Mouse (Mus musculus): ENCODE measurements at regions not wholly inside any gene's neighbourhood (a gene's known extent, or its start where the extent isn't known, plus 50 kb on each side); places are given as distances from the start of the nearest gene placed in this dataset.

- DNase-seq, result no peak
These were observed 77.5 kb downstream of the Nufip1 start for GRCm38 (mm10) chr14:76188105-76188645.

DNA sequence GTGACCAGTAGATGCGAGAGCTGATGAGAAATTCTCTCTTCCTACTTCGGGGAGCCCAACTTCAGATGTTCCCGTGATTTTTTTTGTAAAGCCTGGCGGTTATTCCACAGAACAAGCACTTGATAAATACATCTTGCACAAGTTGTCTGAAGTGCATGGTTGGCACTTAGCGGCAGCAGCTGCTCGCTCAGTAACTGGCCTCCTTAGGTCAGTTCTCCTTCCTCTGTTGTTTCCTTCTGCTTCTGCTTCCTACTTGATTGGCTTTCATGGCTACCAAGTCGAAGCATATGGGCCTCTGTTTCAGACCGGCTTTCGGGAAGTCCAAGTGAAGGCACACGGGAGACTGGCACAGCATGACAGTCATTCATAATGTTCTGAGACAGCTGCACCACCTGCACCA lies 84.6 kb downstream of the Nufip1 start:
- no peak for DNase-seq

DNA sequence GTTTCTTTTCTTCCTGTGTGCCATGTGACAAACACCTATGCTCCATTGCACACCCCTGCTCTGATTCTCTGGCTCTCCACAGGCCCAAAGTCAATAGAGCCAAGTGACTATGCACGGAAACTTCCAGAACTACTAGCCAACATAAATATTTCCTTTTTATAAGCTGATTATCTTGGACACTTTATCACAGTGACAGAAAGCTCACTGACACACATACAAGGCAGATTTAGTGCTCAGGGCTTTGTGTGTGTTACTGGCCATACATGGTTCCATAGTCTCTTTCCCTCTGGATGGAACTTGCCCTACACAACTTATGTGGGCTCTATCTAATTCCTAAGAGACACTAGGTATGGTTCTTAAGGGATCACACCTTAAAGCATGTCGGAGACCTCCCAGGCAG lies 86.7 kb downstream of the Nufip1 start:
- no peak for DNase-seq

DNA sequence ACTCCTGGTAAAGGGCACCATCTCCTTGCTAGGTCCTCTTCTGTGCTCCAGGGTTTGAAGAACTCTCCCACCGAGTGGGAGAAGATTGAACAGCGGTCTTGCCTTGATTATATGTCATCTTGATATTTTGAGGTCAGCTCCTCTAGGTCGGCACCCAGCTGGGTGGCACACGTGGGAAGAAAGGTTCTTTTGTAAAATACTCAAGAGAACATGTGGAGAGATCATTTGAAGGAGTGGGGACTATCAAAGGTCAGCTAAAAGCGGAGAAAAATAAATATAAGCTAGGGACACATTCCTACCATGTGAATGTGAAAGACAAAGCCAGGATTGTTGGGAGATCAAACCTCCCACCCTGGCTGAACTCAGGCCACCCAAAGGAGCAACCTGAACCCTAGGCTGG lies 87.7 kb downstream of the Nufip1 start:
- DNase-seq, result no peak

DNA sequence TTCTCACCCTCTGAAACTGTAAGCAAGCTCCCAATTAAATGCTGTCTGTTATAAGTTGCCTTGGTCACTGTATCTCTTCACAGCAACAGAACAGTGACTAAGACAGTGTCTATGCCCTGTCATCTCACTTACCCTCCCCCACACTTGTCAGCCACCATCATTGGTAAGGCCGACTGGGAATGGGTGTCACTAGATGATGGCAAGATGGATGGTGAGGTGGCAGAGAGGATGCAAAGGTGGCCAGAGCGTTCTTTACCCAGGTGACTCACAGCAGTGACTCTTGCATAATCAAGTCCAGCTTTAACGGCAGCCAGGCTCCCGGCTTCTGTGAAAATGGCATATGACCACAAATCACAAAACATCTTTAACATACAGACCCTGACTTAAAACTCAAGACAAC lies 91.9 kb downstream of the Nufip1 start:
- no peak for DNase-seq

DNA sequence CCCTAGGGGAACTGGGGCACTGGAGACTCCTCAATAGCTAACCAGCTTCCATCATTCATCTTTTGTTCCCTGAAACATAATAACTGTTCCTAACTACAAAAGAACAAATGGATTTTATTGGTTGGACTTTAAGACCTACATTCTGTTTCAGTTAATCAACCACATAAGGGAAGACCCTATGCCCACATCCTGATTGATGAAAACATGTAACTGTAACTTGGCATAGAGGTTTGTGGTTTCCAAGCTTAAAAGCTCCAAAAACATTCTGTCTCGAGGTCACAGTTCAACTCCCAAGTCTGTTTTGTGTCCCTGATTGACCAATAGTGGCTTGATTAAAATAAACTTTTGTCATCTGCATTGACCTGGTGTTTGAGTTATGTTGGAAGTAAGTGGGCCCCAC lies 92.4 kb downstream of the Nufip1 start:
- DNase-seq, result no peak

GRCm38 (mm10) chr14:76216446-76217177 lies 105.9 kb downstream of the Nufip1 start:
- no peak for DNase-seq

GRCm38 (mm10) chr14:76217178-76217500 lies 106.4 kb downstream of the Nufip1 start:
- DNase-seq, result no peak

GRCm38 (mm10) chr14:76217571-76218256 lies 107.0 kb downstream of the Nufip1 start:
- DNase-seq, result no peak

GRCm38 (mm10) chr14:76220952-76221351 lies 110.3 kb downstream of the Nufip1 start:
- no peak for DNase-seq

DNA sequence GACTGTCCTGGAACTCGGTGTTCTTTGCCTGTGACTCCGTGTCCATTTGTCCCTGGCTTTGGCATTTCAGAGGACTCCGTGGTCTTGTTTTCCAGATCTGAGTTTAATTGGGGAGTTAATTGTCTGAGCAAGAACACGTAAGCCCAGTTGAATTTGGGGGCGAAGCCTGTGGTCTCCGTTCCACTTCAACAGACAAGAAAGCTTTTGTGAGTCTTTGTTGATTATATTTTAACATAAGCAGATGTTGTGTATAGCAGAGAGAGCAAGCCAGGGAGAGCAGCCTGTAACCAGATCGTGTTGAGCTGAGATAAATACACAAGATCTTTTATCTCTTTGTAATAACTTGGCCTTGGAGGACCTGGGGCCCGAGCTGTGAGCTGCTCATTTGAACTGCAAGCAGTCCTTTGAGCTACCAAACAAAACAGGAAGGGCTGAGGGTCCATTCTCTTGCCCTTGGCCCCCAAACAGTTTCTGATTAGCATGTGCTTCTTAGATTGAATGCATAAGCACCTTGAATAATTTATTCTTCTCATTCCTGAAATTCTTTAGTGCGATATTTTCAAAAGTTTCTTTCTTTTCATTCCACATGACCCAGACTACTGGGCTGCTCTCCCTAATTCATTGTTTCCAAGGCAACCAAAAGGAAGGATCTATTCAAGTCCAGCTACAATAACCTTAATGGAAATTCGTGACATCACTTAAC lies 111.1 kb downstream of the Nufip1 start:
- no peak for DNase-seq

DNA sequence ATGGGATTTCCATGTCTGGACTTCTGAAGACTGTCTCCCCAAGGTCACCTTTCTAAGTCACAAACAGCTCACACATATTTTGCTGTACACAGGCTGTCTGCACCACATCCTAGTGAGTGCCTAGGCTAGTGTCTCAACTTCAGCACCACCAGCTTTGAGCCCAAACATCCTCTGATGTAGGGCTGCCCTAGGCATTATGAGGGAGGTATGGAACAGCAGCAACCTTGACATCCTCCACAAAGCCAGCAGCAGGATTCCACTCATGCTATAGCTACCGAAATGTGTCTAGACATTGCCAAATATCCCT lies 111.6 kb downstream of the Nufip1 start:
- no peak for DNase-seq

GRCm38 (mm10) chr14:76223036-76223650 lies 112.5 kb downstream of the Nufip1 start:
- no peak for DNase-seq

- no peak for DNase-seq
These were observed 113.2 kb downstream of the Nufip1 start for GRCm38 (mm10) chr14:76223903-76224302.

DNA sequence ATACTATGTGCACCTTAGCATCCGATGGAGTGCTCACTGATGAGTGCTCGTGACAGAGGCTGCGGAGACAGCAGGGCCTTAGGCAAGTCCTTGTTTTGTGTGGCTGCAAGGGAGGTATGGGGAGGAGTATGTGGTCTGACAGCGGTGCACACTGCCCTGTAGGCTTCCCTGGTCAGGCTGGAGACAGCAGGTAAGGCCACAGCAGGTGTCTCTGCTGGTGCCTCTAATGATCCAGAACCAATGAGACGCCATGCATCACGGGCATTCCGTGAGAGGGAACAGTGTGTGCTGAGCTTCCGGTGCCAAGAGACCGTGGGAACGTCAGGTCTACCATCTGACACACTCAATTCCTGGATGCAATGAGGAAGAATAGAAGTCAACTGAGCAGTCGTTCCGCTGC lies 114.8 kb downstream of the Nufip1 start:
- no peak for DNase-seq

DNA sequence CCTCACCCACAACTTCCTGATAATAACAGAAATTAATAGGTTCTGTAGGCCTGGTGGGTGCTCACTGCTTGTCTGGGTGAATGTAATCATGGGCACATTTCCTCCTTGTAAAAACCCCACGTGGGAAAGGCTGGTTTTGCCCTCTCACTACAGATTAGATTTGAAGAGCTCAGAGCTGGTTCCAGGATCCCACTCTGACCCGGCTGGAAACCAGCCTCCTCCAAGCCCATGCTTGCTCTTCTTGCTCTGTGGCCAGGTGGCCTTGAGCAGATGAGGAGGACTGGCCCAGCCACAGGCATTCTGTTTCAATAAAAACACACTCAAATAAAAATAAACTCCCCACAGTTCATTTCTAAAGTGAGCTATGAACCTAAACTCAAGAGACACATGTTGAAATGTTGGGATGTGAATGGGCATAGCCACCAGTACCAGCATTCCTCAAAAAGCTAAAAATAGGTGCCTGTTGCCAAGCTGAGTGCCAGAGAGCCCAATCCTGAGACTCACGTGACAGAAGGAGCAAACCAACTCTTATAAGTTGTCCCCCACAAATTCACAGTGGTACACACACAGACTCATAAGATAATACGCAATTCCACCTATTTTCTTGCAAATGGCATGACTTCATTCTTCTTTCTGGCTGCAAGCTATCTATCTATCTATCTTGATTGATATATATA lies 116.1 kb downstream of the Nufip1 start:
- DNase-seq, result no peak

DNA sequence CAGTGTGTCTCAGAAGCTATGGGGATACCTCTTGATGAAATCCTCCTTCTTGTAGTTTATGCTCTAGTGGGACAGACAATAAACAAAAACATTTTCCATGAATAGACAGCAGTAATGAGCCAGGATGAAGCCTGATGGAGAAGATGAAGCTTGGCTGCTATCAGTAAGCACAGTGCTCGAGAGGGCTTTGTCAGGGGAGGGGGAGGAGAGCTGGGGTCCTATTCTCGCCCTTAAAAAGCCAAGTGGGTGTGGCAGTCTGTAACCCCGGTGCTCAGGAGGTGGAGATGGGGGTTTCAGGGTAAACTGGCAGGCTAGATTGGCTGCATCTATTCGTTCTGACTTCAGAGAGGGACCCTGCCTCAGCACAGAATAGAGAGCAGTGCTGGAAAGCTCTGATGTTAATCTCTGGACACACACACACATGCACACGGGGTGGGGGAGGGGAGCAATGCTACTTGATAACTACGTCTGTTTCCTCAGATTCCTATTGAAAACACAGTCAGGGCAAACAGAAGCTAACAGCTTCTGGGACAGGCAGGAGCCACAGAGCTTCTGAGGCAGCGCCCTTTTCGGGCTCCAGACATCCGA lies 118.4 kb downstream of the Nufip1 start:
- no peak for DNase-seq

GRCm38 (mm10) chr14:76239856-76240493 lies 129.3 kb downstream of the Nufip1 start:
- DNase-seq, result no peak

DNA sequence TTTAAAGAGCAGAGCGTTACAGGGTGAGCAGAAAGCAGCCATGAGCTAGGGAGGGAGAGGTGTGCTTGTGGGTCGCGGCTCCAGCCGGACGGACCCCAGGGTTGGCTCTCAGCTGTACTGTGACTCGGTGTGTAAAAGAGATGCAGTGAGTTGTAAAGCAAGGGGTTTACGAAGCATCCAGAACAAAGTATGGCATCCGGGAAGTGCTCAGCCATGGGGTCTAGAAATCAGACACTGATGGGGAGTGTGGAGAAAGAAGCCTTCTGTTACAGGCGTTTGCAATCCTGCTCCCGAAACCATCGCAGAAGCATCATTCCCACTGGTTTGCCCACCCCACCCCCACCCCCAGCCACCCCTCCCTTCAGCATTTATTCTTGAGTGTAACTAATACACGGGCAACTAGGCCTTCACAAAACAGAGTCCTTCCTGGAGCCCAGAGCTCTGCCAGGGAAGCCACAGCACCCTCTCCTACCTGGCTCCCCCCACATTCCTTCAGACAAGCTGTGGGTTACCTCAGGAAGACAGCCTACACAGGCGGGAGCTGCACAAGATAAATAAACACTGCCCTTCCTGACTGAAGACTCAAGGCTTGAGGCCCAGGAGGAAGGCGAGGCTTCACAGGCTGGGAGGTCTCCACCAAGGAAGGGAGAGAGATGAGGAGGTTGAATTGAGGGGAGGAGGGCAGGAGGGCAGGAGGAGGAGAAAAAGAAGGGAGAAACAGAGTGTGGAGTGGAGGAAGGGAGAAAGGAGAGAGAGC lies 133.1 kb downstream of the Nufip1 start:
- DNase-seq, result no peak

- peak; percentile 13 for DNase-seq
These were observed 133.8 kb downstream of the Nufip1 start for GRCm38 (mm10) chr14:76244338-76245062.

Data from adrenal gland, adult 2 months (tissue).